Mouse (Mus musculus) liver, postnatal 0 days (tissue): ENCODE measurements around the gene Prox2.

Source experiments
- CTCF ChIP-seq: sonication (generic); IDR thresholded peaks from 2 replicates; pipeline ENCODE4 v1.5.1; 2016; ENCODE audit warnings: antibody characterized with exemption, low read depth
- EP300 ChIP-seq: IDR thresholded peaks from 2 replicates; pipeline ENCODE4 v1.6.1; 2016; ENCODE audit warnings: antibody characterized with exemption, low read depth, mild to moderate bottlenecking

DNA sequence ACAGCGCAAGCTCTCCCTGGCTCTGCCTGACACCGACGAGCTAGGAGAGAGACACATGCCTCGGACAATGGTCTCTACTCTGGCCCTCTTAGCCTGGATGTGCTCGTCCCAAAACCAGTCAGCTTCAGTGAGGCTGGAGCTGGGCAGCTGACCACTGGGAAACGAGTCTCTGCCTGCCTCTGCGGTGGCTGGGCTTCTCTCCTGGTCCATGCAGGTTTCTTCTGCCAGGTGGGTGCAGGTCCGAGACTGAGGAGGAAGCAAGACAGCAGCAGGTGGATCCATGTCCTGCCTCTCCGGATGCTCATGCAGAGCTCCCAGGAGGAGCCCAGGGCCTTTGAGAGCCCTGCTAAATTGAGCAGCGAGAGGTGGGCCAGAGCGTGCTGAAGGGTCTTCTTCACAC, 15.4 kb downstream of the Prox2 start:
- TF ChIP-seq CTCF: no peak
- TF ChIP-seq EP300: no peak
